Mouse (Mus musculus) midbrain, embryonic 15.5 days (tissue): ENCODE results near the gene Gm20605. TPM values are rescaled to one million over a fixed set of nuclear protein-coding genes. Genes with fewer than 3 reads are reported as not detected.
"Not testable (repeated sequence)": the region's sequence is repeated elsewhere in the genome, so short reads cannot be mapped to it uniquely, and the experiment has no call there.

Experiments
- ATAC-seq: fragments of 200-750 bp; cut with Nextera tagmentation; replicated peaks from 2 replicates; pipeline ENCODE4 v1.8.0; 2017; ENCODE audit warnings: moderate TSS enrichment
- H3K27ac ChIP-seq: fragments of 300-500 bp; sonication (generic); 2 replicates; pipeline ENCODE4 v1.5.1; 2015; ENCODE audit warnings: mild to moderate bottlenecking, inconsistent platforms
- H3K27me3 ChIP-seq: fragments of 300-500 bp; sonication (generic); replicated peaks from 2 replicates; pipeline ENCODE4 v1.6.1; 2015; ENCODE audit warnings: inconsistent platforms
- H3K36me3 ChIP-seq: fragments of 300-500 bp; sonication (generic); replicated peaks from 2 replicates; pipeline ENCODE4 v1.6.1; 2015; ENCODE audit warnings: inconsistent platforms
- H3K4me1 ChIP-seq: fragments of 300-500 bp; sonication (generic); 2 replicates; pipeline ENCODE4 v1.6.1; 2015; ENCODE audit warnings: inconsistent platforms
- H3K4me2 ChIP-seq: fragments of 300-500 bp; sonication (generic); 2 replicates; pipeline ENCODE4 v1.6.1; 2015; ENCODE audit warnings: inconsistent platforms, mild to moderate bottlenecking, moderate library complexity
- H3K4me3 ChIP-seq: fragments of 300-500 bp; sonication (generic); 2 replicates; pipeline ENCODE4 v1.5.1; 2015; ENCODE audit warnings: mild to moderate bottlenecking, inconsistent platforms
- H3K9ac ChIP-seq: fragments of 300-500 bp; sonication (generic); 2 replicates; pipeline ENCODE4 v1.6.1; 2015; ENCODE audit warnings: mild to moderate bottlenecking, inconsistent platforms
- H3K9me3 ChIP-seq: fragments of 300-500 bp; sonication (generic); 2 replicates; pipeline ENCODE4 v1.6.1; 2016; ENCODE audit warnings: inconsistent platforms
- WGBS: fragments of 180-500 bp; shearing (Covaris S2); methylation state at CpG from one replicate; pipeline ENCODE4 v1.1.7; 2015; ENCODE audit warnings: mixed read lengths; 5-methylcytosine and 5-hydroxymethylcytosine counted together
- polyA plus RNA-seq: library from polyadenylated mRNA; unstranded; fragments of >200 nt; fragmentation: Nextera tagmentation; extraction: Ambion mirVana; gene quantifications from 2 replicates; pipeline ENCODE4 v1.2.1, GENCODE M21; 2015

The Gm20605 gene
- polyA plus RNA-seq, 1 experiment from 2014 or later = 11.8 TPM

- not testable (repeated sequence) for H3K4me1 ChIP-seq, H3K4me2 ChIP-seq, H3K4me3 ChIP-seq, H3K36me3 ChIP-seq, H3K9ac ChIP-seq, H3K27me3 ChIP-seq, H3K27ac ChIP-seq, H3K9me3 ChIP-seq, ATAC-seq
- 90% methylated on average over 2 of the region's 2 CpGs for WGBS
These were observed 14.1 kb upstream of the Gm20605 start for GRCm38 (mm10) chr5:137614921-137615320.

DNA sequence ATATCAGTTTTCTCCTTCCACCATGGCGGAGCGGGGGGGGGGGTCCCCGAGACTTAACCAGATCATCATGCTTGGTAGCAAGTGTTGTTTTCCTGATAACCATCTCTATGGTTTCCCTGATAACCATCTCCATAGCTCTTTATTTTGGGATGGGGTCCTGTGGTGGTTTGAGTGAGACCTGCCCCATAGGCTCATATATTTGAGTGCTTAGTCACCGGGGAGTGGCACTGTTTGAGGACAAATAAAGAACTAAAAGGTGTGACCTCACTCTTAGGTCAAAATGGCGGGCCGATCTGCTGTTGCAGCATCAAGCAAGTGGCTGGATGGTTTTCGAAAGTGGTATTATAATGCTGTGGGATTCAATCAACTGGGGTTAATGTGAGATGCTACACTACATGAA is 13.6 kb upstream of the Gm20605 start:
- no peaks in the 10 kb centered on the region for H3K27me3 ChIP-seq
- H3K9ac ChIP-seq = no peak overlapping the region
- no peak overlapping the region for H3K27ac ChIP-seq
- H3K4me2 ChIP-seq = no peak overlapping the region
- H3K36me3 ChIP-seq = no peaks in the 10 kb centered on the region
- H3K9me3 ChIP-seq = no peaks in the 10 kb centered on the region
- H3K4me1 ChIP-seq = 0 out of 2 replicates have a peak, but pooled peaks cover 3% of the 10 kb centered on the region
- no peak overlapping the region for H3K4me3 ChIP-seq
- ATAC-seq = no peak
- 92% methylated on average over 7 of the region's 7 CpGs for WGBS

GRCm38 (mm10) chr5:137623937-137624530 is 4.9 kb upstream of the Gm20605 start:
- Histone ChIP-seq H3K27me3 (no peaks in the 10 kb centered on the region), H3K9ac (no peak overlapping the region), H3K27ac (no peak overlapping the region), H3K9me3 (no peaks in the 10 kb centered on the region), H3K4me3 (no peak overlapping the region), H3K36me3 (no peaks in the 10 kb centered on the region), H3K4me1 (peaks cover 11% of the 10 kb centered on the region), H3K4me2 (no peak overlapping the region)
- ATAC-seq = no peak
- 83% methylated on average over 11 of the region's 11 CpGs for WGBS

DNA sequence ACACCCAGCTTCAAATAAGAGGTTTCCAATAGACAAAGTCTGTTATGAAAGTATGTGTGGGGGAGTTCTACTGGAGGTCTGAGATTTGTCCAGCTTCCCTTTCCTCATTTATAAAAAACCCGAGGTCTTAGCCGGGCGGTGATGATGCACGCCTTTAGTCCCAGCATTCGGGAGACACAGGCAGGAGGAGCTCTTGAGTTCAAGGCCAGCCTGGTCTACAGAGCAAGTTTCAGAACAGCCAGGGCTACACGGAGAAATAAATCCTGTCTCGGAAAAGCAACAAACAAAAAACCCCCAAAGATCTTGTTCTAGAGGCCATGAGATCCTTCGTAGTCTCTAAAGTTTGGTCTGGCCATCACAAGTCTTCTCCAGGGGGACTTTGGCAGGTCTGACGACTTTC is 984 bp upstream of the Gm20605 start:
- peak overlapping the region; percentile 100 for H3K4me3 ChIP-seq
- ATAC-seq = no peak
- no peaks in the 10 kb centered on the region for H3K9me3 ChIP-seq
- H3K36me3 ChIP-seq = no peaks in the 10 kb centered on the region
- 1% methylated on average over 9 of the region's 9 CpGs for WGBS
- H3K4me1 ChIP-seq = peaks cover 43% of the 10 kb centered on the region
- peak overlapping the region; percentile 77 for H3K4me2 ChIP-seq
- H3K27ac ChIP-seq = peak overlapping the region; percentile 91
- peak overlapping the region; percentile 66 for H3K9ac ChIP-seq
- H3K27me3 ChIP-seq = no peaks in the 10 kb centered on the region

GRCm38 (mm10) chr5:137629306-137629721 is 339 bp downstream of the Gm20605 start:
- WGBS = under 1% methylated on average over 23 of the region's 23 CpGs

GRCm38 (mm10) chr5:137629906-137630545 is 1.1 kb downstream of the Gm20605 start:
- H3K36me3 ChIP-seq = peaks cover 8% of the 10 kb centered on the region; the same call in 1 of the 2 replicates
- H3K27me3 ChIP-seq = no peaks in the 10 kb centered on the region
- H3K4me1 ChIP-seq = peaks cover 43% of the 10 kb centered on the region
- H3K9me3 ChIP-seq = no peaks in the 10 kb centered on the region
- 0 out of 2 replicates have a peak overlapping the region, but pooled peaks have one; percentile 3 for H3K27ac ChIP-seq
- peak overlapping the region; percentile 100 for H3K4me3 ChIP-seq
- peak overlapping the region; percentile 94 for H3K4me2 ChIP-seq
- H3K9ac ChIP-seq = peak overlapping the region; percentile 90; the same call in 1 of the 2 replicates
- 29% methylated on average over 6 of the region's 6 CpGs for WGBS
- no peak for ATAC-seq

More at GRCm38 (mm10) chr5:137629306-137629721, 339 bp downstream of the Gm20605 start:
- peak; percentile 38 for ATAC-seq
- peak overlapping the region; percentile 94 for H3K27ac ChIP-seq
- no peaks in the 10 kb centered on the region for H3K9me3 ChIP-seq
- H3K27me3 ChIP-seq = no peaks in the 10 kb centered on the region
- peaks cover 43% of the 10 kb centered on the region for H3K4me1 ChIP-seq
- H3K4me3 ChIP-seq = peak overlapping the region; percentile 100
- H3K36me3 ChIP-seq = 0 out of 2 replicates have a peak, but pooled peaks cover 6% of the 10 kb centered on the region
- peak overlapping the region; percentile 94 for H3K4me2 ChIP-seq
- H3K9ac ChIP-seq = peak overlapping the region; percentile 90

GRCm38 (mm10) chr5:137630602-137631001 is 1.6 kb downstream of the Gm20605 start:
- no peaks in the 10 kb centered on the region for H3K27me3 ChIP-seq
- peak overlapping the region; percentile 90; the same call in 1 of the 2 replicates for H3K9ac ChIP-seq
- H3K4me1 ChIP-seq = peaks cover 43% of the 10 kb centered on the region
- H3K4me2 ChIP-seq = peak overlapping the region; percentile 94
- no peak overlapping the region for H3K4me3 ChIP-seq
- no peak for ATAC-seq
- WGBS = 38% methylated on average over 3 of the region's 3 CpGs
- peak overlapping the region; percentile 20; the same call in 1 of the 2 replicates for H3K27ac ChIP-seq
- H3K9me3 ChIP-seq = no peaks in the 10 kb centered on the region
- peaks cover 14% of the 10 kb centered on the region; the same call in 1 of the 2 replicates for H3K36me3 ChIP-seq

GRCm38 (mm10) chr5:137631171-137631570 is 2.2 kb downstream of the Gm20605 start:
- no peak for ATAC-seq
- no peaks in the 10 kb centered on the region for H3K27me3 ChIP-seq
- peak overlapping the region; percentile 90; the same call in 1 of the 2 replicates for H3K9ac ChIP-seq
- H3K4me1 ChIP-seq = peaks cover 43% of the 10 kb centered on the region
- no peaks in the 10 kb centered on the region for H3K9me3 ChIP-seq
- 0 out of 2 replicates have a peak overlapping the region, but pooled peaks have one; percentile 20 for H3K27ac ChIP-seq
- peaks cover 15% of the 10 kb centered on the region; the same call in 1 of the 2 replicates for H3K36me3 ChIP-seq
- 72% methylated on average over 9 of the region's 9 CpGs for WGBS
- no peak overlapping the region for H3K4me3 ChIP-seq
- H3K4me2 ChIP-seq = peak overlapping the region; percentile 94

GRCm38 (mm10) chr5:137631591-137631990 is 2.6 kb downstream of the Gm20605 start:
- H3K9ac ChIP-seq = peak overlapping the region; percentile 3; the same call in 1 of the 2 replicates
- no peak overlapping the region for H3K4me3 ChIP-seq
- H3K27ac ChIP-seq = no peak overlapping the region

DNA sequence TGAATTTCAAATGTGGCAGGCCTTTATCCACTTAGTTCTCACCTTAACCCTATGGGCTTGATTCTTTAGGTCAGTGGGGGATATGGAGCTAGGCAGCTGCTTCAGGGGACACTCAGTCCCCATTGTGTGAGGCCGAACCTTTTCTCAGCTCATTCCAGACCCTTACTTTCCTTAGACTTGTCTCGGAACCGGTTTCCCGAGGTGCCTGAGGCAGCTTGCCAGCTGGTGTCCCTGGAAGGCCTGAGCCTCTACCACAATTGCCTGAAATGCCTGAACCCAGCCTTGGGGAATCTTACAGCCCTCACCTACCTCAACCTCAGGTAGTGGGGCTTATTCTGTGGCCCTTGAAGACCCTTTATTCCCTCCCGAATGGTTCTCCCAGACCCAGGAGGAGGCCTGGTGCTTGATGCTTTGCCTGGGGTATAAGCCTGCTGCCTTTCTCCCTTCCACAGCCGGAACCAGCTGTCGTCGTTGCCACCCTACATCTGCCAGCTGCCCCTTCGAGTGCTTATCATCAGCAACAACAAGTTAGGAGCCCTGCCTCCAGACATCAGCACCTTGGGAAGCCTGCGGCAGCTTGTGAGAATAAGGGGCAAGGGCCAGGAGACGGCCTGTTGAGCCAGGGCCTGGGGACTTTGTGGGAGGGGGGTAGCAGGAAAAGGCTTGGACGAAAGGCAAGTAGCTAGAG is 4.6 kb downstream of the Gm20605 start:
- ATAC-seq = no peak
- no peak overlapping the region for H3K4me3 ChIP-seq
- H3K27me3 ChIP-seq = no peaks in the 10 kb centered on the region
- H3K4me2 ChIP-seq = no peak overlapping the region
- peaks cover 32% of the 10 kb centered on the region; the same call in 1 of the 2 replicates for H3K36me3 ChIP-seq
- no peak overlapping the region for H3K9ac ChIP-seq
- WGBS = 82% methylated on average over 12 of the region's 12 CpGs
- H3K4me1 ChIP-seq = peaks cover 32% of the 10 kb centered on the region
- H3K9me3 ChIP-seq = no peaks in the 10 kb centered on the region
- H3K27ac ChIP-seq = no peak overlapping the region

More at GRCm38 (mm10) chr5:137631591-137631990, 2.6 kb downstream of the Gm20605 start:
- 75% methylated on average over 4 of the region's 4 CpGs for WGBS
- Histone ChIP-seq H3K36me3 (peaks cover 18% of the 10 kb centered on the region; the same call in 1 of the 2 replicates), H3K9me3 (no peaks in the 10 kb centered on the region), H3K27me3 (no peaks in the 10 kb centered on the region), H3K4me2 (0 out of 2 replicates have a peak overlapping the region, but pooled peaks have one; percentile 94), H3K4me1 (peaks cover 43% of the 10 kb centered on the region)
- ATAC-seq = no peak

DNA sequence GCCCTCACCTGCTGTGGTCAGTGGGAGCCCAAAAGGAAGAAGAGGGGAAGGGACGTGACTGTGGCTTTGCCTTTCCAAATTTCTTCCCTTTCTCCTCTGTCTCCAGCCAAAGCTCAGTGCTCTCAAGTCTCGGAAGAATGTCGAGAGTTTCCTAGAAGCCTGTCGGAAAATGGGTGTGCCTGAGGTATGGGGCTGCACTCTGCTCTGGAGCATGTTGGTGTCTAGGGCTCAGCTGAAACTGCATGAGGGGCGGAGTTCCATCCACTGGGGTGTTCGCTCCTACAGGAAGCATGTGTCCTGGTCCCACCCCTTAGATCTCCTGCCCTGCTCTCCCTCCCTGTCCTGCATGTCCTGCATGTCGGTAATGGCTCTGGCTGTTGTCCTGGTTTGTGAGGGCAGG is 10.5 kb downstream of the Gm20605 start:
- Histone ChIP-seq H3K4me2 (no peak overlapping the region), H3K4me1 (no peaks in the 10 kb centered on the region), H3K36me3 (peaks cover 49% of the 10 kb centered on the region; the same call in 1 of the 2 replicates), H3K27ac (no peak overlapping the region), H3K4me3 (no peak overlapping the region), H3K9me3 (no peaks in the 10 kb centered on the region), H3K27me3 (peaks cover 13% of the 10 kb centered on the region), H3K9ac (no peak overlapping the region)
- WGBS = 82% methylated on average over 7 of the region's 7 CpGs
- ATAC-seq = no peak

DNA sequence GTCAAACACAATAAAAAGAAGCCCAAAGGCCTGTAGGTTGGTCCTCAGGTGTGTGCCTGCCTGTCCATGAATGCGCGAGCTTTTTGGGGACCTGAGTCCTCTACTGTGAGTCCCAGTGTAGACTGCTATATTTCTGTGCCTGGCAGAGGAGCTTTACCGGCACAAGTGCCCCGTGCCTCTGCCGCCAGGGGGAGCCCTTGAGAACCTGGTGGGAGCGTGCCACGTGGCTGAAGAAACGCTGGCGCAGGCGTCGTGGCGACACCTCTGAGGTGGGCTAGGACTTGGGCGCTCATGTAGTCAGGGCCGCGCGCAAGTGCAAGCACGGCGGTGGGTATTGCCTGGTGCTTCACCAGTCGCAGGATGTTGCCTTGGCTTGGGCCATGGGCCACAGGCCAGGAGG is 12.1 kb downstream of the Gm20605 start, which contains the start of gene Sap25:
Gene Sap25, plus strand, starts transcription at position 281 of the 400 bp plus-strand sequence.
- peaks cover 40% of the 10 kb centered on the region; the same call in 1 of the 2 replicates for H3K36me3 ChIP-seq
- no peak within 1 kb of the TSS for H3K4me2 ChIP-seq
- WGBS = 88% methylated on average over 19 of the region's 19 CpGs
- no peak within 1 kb of the TSS for H3K4me3 ChIP-seq
- H3K27ac ChIP-seq = no peak within 1 kb of the TSS
- H3K4me1 ChIP-seq = peaks cover 5% of the 10 kb centered on the region; the same call in 1 of the 2 replicates
- H3K27me3 ChIP-seq = peaks cover 28% of the 10 kb centered on the region
- no peaks in the 10 kb centered on the region for H3K9me3 ChIP-seq
- no peak for ATAC-seq
- no peak within 1 kb of the TSS for H3K9ac ChIP-seq
